Mouse (Mus musculus) lung, postnatal 14 days (tissue): Measurements from ENCODE around the gene Cdc42ep1.

ENCODE experiments used
- DNase-seq: peaks from one replicate; pipeline ENCODE4 v3.0.0; 2021

Cdc42ep1 gene

DNA sequence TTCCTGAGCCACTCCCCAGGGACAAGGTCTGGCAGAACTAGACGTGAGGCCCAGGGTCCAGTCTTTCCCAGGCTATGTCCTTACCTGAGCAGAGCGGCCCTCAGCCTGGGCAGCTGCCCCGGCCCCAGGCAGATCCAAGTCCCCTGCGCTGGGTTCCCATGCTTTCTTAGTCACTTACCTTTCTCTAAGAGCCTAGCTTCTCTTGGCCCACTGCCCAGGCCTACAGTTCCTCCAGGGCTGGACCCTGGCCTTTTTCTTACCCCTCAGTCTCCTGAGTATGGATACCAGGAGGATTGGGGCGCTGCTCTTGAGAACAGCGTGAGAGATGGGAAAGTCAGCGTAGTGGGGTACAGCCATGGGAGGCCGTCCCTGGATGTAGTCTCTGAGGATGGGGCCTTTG lies 38.0 kb downstream of the Cdc42ep1 start:
- DNase-seq: no peak

DNA sequence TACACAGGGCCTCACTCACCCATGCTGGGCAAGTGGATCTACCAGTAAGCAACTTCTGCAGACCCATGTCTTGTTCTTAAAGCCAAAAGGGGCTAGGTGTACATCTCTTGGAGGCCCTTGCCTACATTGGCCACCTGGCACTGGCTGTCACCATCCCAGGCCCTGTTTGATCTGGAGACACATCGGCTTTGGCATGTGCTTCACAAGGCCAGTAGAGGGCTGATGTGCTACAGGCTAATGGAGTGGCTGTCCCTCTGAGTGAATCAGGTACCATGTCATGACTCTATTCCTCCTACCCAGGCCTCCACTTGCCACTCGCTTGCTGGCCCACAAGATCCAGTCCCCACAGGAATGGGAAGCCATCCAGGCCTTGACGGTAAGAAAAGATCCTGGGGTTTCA lies 39.4 kb downstream of the Cdc42ep1 start:
- DNase-seq: no peak

DNA sequence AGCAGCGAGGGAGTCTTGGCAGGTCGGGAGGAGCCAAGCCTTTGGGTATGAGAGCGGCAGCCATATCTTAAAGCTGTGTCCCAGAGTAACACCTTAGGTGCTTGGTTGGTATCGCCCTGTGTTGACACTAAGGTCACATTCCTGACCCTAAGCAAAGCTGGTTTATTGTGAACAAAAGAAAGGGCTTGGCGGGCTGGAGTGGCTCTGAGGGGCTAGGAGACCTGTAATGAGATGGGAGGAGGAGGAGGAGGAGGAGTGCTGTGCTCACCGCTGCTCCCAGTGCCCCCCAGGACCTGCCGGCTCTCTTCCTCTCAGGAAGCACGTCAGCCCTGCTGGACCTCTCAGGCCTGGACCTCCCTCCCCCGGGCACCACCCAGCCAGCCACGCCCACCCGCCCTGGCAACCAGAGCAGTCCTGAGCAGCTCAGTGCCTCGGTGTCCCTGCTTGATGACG lies 47.0 kb downstream of the Cdc42ep1 start:
- no peak for DNase-seq

DNA sequence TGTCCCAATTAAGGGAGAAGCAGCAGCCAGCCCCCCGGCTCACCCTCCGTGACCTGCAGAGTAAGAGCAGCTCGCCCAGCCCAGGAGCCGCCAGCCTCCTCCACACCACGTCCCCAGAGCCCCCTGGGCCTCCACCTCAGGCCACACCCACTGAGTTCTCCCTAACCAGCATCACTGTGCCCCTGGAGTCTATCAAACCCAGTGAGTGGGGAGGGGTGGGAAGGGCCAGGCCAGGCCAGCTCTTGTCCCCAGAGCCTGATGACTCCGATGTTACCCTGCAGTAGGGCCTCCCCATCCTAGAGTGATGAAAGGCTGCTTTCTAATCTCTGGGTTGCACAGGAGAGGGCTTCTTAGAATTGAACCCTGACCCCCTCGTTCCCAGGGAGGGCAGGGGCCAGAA lies 50.0 kb downstream of the Cdc42ep1 start:
- DNase-seq: no peak

DNA sequence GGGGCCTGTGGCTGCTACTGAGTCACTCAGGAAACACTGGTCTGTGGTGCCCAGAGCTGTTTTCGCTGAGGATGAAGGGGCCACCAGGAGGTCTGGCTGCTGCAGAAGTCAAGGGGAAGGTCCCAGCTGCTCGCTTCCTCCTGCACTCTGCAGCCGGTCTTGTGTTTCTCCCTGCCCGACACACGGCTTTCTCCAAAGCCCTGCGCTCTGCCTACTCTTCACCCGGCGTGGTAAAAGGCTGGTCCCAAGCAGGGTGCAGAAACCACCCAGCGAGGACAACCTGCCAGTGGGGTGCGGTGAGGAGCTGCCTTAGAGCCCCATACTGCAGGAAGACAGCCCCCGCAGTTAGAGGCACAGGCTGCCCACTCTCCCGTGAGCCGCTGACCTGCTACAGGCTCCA lies 52.3 kb downstream of the Cdc42ep1 start:
- no peak for DNase-seq

DNA sequence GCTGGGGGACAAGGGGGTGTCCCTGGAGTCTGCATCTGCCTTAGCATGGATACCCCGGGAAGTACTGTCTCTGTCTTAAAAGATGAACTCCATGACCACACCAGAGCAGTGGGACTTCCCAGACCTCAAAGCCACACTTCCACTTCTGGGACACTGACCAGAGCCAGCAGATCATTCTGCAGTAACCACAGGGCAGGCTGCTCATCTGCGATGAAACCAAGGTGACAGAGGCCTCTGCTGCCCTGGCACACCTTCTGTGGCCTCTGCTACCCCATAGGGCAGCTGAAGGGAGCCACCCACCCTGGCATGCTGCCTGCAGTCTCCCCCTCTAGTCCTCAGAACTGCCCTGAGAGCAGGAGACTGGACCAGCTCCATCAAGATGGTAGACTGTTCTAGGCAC lies 53.3 kb downstream of the Cdc42ep1 start:
- DNase-seq: no peak

DNA sequence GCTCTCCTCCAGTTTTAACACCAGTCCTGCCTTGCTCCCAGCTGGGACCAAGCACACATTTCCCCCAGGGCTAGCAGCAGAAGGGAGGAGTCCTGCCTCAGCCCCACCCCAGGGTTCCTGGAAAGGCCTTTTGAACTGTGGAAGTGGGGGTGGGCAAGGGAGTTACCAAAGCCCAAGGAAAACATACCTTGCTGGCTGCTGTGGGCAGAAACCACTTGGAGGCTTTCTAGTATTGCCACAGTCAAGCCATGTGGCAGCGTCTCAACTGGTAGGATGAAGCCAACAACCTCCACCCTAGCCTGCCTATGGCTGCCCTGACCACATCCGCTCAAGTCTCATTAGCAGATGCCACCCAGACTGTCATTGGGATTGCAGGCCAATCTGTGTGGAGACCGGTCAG lies 53.7 kb downstream of the Cdc42ep1 start:
- no peak for DNase-seq

DNA sequence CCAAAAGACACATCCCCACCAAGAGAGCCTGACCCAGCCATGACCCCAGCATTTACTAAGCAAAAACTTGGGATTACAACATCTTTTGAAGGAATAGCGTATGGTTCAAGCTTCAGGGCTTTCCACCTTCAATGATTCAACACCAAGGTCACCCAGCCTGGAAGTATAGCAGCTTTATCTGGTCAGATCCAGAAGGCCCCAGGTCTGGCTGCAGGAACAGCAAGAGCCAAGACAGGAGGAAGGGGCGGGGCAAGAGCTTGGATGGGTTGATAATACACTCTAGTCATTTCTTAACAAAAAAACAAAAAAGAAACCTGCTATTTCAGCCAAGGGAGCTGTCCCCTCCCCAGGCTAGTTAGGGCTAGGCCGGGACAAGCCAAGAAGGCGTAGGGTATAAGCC lies 55.1 kb downstream of the Cdc42ep1 start:
- no peak for DNase-seq

DNA sequence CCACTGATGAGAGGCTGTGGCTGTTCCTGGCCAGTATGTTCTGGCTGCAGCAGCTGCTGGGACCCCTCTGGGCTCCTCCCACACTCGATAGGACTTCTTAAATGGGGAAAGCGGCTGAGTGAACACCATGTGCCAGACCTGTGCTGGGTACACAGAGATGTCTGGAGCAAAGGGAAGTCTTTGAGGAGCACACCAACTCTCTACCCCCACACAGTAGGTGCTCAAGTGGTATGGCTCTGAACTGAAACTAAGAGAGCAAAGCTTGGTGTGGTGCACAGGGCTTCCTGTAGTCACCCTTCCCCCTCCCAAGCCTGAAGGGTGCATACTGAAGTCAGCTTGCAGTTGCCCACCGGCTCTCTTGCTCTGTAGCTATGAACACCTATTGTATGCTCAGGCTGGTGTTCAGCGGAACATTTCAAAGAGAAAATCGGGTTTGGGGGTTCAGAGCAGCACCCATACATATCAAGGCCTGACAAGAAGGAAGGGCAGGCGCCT lies 56.1 kb downstream of the Cdc42ep1 start:
- DNase-seq: no peak

DNA sequence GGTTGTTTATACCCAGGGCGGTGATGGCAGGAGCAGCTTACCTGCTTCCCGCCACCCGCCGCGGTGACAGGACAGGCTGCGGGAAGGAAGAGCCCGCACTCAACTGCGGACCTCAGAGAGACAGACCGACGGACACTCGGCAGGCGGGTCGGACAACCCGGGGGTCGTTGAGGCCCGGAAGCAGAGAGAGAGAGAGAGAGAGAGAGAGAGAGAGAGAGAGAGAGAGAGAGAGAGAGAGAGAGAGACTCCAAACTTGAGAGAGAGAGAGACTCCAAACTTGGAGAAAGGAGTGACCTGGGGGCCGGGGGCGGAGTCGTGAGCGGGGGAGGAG lies 57.0 kb downstream of the Cdc42ep1 start, which contains the start of gene Gm49510:
TSS of gene Gm49510 (plus strand) at position 259 of the 331 bp plus-strand sequence.
- DNase-seq: no peak

DNA sequence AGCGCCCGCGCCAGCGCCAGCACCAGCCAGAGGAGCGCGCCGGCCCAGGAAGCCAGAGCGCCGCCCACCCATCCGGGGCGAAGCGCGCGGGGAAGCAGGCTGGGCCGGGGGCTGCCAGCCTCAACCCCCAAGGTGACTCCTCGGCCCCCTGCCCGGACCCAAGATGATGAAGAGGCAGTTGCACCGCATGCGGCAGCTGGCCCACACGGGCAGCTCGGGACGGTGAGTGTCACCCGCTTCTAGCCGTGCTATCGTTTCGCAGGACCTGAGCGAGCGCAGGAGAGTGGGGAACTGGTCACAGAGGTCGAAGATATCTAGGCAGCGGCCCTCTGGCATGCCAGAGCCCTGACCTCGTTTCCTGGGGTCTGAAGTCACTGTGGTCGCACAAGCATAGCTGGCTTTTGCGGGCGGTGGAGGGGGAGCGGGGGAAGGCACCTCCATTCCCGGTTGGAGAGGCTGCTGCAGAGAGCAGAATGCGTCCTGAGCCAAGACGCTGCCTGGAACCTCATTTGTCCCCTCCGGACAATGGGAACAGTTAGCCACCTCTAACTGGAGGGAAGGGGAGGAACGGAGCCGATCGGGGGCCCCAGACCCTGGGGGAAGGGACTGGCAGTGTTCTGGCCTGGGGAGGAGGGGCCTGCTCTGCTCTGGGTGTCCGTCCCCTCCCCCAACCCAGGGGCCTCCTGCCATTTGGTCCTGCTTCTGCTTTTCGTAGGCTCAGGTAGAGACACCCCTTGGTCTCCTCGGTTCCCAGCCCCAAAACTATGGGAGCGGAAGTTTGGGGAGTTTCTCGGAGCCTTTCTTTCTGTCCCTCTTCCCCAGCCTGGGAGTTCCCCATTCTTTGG lies 57.5 kb downstream of the Cdc42ep1 start, which contains the start of gene Sh3bp1:
TSS of gene Sh3bp1 (plus strand) at position 29 of the 845 bp plus-strand sequence.
- DNase-seq: peak; percentile 74
